In genomic region chr4:99661956-99662355, GRCm38 (mm10) we compare ENCODE assay signal across 21 mouse cellular contexts. TPM values are rescaled to one million over a fixed set of nuclear protein-coding genes. Genes with fewer than 3 reads are reported as not detected.
"Had no signal": no experiment of that assay in that cellular context is flagged by ENCODE, and none has a peak within 500 bp of the region (broad histone marks: within the 10 kb centered on the region; RNA-seq: fewer than 3 reads in every experiment).

No protein-coding gene starts in this region.

- H3K9me3 ChIP-seq: limb, embryonic 15.5 days; liver, embryonic 12.5 days; midbrain, embryonic 10.5 days; neural tube, embryonic 12.5 days; stomach, embryonic 15.5 days had no signal

- H3K36me3 ChIP-seq: limb, embryonic 15.5 days; liver, embryonic 12.5 days; midbrain, embryonic 10.5 days; neural tube, embryonic 12.5 days; stomach, embryonic 15.5 days had no signal

- H3K4me3 ChIP-seq: layer of hippocampus, adult 2 months; liver, embryonic 12.5 days; myocyte; neural tube, embryonic 12.5 days; stomach, embryonic 15.5 days had no signal

- H3K4me2 ChIP-seq: lung, embryonic 14.5 days; neural tube, embryonic 12.5 days; stomach, embryonic 15.5 days had no signal

- DNase-seq: kidney, adult 18-20 months; kidney, postnatal 10 days; left cerebral cortex, postnatal 4 days; lung, embryonic 14.5 days; lung, postnatal 10 days; lung, postnatal 4 days; right cerebral cortex, postnatal 14 days; thymus, postnatal 4 days had no signal

- H3K27ac ChIP-seq: layer of hippocampus, adult 2 months; limb, embryonic 15.5 days; liver, embryonic 12.5 days; midbrain, embryonic 10.5 days; neural tube, embryonic 12.5 days; stomach, embryonic 15.5 days had no signal

- ATAC-seq: liver, embryonic 12.5 days had no signal

- H3K9ac ChIP-seq: limb, embryonic 15.5 days; liver, embryonic 12.5 days; lung, embryonic 14.5 days; neural tube, embryonic 12.5 days; stomach, embryonic 15.5 days had no signal

RNA-seq across cellular contexts. Expression of gene Foxd3, which starts 5.9 kb away (rescaled TPM):
- total RNA-seq: layer of hippocampus, adult 2 months; layer of hippocampus, postnatal 10 days; left cerebral cortex, adult 18-20 months; left cerebral cortex, postnatal 10 days; left cerebral cortex, postnatal 4 days; megakaryocyte, adult 5-6 weeks had no signal
- polyA plus RNA-seq: kidney, embryonic 14.5 days; lung, embryonic 14.5 days; myocyte; testis, adult 2 months had no signal
